Mouse (Mus musculus) retina, postnatal 7 days (tissue): ENCODE measurements around the gene Blnk.

Experiments
- DNase-seq: peaks from one replicate; pipeline ENCODE4 v3.0.0-alpha.2; 2012; ENCODE audit warnings: low read depth, low spot score

The Blnk gene

DNA sequence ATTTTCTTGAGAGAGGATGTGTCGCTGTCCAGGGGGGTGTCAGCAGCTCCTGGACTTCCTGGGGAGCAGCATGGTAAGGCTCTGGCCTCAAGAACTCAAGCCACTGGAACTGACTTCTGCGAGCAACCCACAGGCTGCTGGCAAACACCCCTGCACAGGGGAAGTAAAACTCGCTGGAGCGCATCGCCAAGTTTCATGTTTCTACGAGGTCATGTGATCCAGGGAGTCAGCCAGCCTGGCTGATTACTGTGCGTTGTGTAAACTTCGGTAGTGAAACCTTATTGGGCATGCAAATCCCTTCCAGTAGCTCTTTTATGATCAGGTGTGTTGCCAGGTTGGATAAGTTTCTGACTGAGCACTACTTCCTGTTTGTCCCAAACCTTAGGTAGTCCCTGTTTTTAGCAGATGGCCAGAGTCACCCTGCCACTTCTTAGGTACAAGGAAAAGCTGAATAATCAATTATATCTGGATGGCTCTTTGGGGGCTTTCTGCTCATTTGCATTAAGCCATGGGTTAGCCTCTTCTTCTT lies at the start of gene Blnk:
TSS of gene Blnk (minus strand) at position 479 of the 529 bp plus-strand sequence.
- DNase-seq, result no peak

DNA sequence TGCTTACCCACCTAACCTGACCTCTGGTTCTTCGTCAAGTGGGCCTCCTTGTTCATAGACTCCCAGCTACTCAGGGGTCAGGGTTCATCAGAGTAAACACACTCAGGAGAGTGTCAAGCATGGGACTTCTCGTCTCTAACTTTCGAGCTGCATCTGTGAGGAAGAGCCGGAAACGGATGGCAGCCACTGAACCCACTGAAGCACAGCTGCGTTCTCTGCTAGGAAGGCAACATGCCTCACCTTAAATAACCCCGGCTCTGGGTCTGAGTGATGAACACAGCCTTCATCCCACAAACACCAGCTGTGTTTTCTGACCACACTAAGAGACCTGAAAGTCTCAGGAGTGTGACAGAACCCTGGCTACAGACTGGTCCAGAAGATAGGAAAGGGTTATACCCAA lies 44.8 kb upstream of the Blnk start:
- DNase-seq, result no peak

DNA sequence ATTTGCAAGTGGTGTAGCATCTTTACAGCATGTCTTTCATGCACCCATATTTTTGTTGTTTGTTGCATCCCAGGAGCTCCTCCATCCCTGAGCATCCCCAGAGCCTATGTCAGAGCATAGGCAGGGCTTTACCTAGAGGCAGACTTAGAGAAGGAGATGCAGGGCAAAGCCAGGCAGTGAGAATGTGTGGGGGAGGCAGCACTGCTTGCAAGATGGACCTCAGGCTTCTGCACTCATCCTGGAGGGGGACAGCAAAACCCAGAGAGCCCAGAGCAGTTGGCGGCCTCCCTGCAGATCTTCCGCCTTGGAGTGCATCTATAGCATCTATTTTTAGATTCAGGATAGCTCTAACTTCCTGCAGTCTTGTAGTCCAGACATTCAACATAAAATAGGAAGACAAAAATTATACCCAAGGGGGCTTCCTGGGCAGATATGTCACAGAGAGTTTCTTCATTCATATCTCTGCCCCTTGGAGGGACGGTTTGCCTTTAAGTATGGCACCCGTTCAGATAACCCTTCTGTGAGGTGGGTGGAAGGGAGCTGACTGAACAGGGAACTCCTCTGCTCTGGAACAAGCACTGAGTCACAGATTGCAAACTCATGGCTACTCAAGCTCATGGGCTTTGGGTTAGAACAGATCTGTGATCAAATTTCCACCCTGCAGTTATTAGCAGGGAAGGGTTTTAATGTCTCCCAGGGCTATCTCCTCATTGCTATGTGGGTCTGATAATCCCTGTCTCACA lies 41.6 kb upstream of the Blnk start:
- DNase-seq, result no peak

DNA sequence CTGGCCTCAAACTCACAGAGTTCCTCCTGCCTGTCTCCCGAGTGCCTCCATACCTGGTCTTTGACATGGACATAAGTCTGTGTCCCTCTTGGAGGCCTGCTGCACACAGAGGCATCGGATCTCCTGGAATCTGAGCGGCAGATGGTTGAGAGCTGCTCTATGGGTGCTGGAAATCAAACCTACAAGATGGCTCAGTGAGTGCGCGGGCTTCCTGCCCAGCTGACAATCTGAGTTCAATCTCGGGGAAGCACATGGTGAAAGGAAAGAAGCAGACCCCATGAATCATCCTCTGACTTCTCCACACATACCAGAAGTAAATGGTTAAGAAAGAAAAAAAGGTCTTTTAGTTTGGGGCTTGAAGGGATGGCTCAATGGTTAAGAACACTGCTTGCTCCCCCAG lies 37.5 kb upstream of the Blnk start:
- no peak for DNase-seq

DNA sequence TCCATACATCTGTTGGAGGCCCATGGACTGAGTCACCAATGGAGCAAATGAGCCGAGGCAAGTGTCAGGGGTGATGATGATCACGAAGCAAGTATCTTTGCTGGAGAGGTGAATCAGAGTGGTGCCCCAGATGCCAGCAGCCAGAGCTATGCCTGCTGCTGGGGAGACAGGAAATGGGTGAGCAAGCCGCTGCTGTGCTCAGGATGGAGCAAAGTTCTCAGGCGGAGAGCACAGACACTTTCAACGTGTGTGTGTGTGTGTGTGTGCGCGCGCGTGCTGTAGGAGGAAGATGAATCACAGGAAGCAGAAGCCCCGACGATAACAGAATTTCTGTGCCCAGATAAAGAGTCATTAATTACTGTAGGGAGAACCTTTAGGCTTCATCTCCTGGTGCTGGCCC lies 36.7 kb upstream of the Blnk start:
- DNase-seq, result no peak

DNA sequence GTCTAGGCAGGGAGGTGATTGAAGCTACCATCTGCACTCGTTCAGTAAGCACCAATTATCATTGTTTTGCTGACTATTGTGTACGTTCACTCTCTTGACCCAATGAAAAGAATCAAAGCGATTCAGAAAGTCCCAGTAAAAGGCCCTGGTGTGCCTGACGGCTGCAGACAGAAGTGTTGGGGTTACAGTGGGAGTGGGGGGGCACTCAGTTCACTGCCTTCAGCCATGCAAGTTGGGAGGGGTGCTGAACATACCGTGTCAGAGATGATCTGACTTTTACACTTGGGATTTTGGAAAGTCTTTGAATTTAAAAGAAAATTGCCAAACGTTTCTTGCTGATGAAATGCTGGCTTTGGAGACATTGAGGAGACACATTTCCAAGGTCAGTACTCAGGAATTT lies 35.8 kb upstream of the Blnk start:
- no peak for DNase-seq

DNA sequence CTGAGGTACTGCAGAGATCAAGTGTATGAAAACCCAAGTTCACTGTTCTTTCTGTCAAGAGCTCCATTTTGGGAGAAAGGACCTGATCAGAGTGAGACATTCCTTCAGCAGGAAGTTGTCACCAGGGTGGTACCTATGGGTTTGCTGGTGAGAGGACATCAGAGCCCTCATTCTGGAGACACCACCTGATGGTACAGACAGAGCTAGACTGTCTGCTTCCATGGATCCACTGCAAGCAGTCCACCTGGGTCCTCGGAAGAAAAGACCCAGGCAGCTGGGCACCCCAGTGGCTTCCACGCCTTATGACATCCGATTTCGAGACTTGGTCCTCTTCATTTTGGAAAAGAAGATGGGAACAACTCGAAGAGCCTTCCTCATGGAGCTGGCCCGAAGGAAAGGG lies 34.9 kb upstream of the Blnk start, which contains the start of gene Dntt:
TSS of gene Dntt (plus strand) at position 57 of the 400 bp plus-strand sequence.
- DNase-seq, result no peak

DNA sequence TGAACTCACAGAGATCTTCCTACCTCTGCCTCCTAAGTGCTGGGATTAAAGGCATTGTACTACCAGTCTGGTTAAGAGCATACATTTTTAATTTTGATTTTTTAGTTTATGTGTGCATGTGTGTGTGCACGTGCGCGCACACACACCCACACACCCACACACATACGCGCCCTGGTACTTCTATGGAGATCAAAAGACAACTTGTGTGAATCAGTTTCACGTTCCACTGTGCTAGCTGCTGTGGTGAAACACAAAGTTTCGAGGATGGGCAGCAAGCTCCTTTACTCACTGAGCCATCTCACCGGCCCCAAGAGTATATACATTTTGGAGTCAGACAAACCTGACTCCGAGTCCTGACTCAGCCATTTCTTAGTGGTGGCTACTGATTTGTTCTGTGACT lies 33.3 kb upstream of the Blnk start:
- no peak for DNase-seq

DNA sequence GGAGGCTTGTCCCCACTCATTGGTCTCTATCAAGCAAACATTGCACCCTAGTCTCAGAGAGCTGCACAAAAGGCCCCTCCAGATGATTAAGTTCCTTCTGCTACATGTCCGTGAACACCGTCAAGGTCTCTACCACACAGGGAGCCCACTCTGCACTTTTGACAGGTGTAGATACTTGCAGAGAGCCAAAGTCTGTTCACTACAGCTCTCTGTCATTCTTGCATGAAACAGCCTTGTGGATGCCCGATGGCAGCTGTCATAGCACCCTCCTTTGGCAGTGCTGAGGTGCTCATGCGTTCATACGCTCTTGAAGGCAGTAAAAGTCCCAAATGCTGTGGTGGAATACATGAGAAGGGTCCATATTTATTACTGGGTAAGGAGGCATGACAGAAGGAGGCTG lies 32.7 kb upstream of the Blnk start:
- no peak for DNase-seq

DNA sequence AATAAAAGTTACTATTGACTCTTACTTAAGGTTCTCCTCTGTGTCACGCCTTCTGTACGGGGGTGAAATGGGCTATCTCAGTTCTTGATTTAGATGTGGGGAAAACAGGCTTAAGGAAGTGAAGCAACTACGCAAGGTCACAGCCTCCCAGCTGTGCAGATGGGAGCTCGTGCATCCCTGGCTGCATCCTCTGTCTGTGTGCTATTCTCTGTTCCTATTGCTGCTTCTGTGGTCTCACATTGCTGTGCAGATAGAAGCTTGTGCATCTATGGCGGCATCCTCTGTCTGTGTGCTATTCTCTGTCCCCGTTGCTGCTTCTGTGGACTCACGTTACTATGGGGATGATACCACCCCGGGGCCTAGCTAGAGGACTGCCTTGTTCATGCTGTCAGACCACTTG lies 32.2 kb upstream of the Blnk start:
- no peak for DNase-seq

DNA sequence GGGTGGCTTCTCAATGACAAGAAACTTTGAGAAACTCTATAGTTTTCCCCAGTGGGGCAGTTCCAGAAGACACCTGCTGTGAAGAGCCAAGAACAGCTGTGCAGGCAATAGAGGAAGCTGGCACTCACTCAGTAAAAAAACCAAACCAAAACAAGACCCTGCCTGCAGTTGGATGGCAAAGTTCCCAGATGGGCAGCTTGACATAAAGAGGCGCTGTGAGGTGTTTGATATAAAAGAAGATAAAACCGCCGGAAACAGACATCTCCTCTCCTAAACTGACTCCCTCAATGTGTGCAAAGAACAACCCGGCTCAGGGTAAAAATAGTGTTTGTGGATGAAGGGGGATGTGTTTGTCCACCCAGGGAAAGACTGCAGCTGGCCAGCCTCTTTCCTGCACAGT lies 27.9 kb upstream of the Blnk start:
- no peak for DNase-seq

DNA sequence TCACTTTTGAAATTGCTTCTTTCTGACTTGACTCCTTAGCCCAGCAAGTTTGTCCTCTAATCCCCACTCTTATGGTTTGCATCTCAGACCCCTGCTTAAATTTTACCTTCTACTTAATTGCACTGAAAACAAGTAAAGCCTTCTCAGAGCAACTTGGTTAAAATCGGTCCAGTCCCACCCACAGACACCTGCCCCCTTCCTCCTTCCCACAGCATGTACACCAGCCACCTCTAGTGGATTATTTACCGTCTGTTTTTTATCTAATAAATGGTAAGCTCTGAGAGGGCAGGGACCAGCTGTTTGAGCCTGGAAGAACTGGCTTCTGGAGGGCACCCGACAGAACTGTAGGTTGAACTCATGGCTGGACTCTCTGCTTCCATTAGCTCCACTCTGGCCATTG lies 26.2 kb upstream of the Blnk start:
- DNase-seq, result no peak

DNA sequence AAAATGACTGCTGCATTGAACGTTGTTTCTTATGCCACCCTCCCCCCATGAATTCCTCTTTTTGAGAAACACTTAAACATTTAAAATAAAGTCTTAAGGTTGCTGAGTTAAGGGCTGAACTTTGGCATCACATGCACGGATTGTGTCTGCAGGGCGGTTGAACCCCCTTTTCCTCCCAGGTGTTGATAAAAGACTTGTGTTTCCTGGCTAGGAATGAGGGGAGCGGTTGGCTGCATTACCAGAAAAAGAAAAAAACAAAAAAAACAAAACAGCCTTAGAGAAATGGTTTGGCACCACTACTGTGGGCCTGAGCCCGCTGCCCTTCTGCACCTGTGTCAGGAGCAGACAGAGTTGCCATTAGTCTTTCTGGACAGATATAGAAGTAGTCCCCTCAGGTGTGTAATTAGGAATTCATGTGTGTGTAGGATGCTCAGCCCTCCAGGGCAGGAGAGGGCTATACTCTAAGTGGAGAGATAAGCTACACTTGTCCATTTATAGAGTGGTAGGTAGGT lies 24.9 kb upstream of the Blnk start:
- DNase-seq, result no peak

DNA sequence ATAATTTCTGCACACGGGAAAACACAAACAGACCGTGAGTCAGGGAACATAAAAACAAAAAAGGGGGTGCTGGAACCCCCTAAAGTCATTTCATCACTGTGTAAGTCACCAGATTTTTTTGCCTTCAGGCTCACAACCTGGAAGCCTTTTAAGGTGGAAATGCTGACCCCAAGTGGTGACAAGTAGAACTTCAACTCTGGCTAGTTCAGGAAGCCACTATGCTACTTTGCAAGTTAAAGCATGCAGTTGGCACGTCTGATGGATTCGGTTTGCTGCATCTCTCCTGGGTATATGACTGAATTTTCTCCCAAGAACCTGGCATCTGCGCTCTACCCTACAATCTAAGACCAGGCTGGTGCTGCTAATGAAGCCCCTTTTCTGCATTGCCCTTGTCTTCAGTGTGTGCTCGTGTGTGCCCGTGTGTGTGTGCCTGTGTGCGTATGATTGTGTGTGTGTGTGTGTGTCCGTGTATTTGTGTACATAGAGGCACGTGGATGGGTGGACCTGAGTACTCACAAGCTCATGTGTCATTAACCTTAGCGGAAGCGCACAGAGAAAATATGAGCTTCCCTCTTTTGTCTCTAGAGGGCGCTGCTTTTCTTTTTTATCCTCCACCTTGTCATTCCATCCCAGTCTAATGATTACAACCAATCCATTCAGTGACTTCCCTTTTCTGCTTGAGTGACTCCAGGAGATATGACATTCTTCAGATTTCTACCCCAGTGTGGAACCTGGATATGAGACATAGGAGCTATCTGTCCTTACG lies 21.8 kb upstream of the Blnk start:
- peak; percentile 43 for DNase-seq

DNA sequence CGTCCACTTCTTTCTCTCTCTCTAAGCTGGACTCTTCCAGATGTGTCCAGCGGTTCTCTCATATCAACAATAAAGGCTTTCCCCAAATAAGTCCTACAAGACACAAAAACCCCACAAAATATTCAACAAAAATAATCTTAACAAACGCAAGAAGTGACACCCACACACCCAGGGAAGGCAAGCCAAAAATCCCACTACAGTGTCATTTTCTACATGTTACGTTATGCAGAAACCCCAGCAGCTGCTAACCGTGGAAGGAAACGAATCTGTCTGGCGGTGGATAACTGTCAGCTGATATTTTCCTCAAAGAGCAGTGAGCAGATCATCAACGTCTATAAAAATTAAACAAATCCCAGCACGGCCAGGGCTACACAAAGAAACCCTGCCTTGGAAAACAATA lies 19.7 kb upstream of the Blnk start:
- DNase-seq, result no peak

DNA sequence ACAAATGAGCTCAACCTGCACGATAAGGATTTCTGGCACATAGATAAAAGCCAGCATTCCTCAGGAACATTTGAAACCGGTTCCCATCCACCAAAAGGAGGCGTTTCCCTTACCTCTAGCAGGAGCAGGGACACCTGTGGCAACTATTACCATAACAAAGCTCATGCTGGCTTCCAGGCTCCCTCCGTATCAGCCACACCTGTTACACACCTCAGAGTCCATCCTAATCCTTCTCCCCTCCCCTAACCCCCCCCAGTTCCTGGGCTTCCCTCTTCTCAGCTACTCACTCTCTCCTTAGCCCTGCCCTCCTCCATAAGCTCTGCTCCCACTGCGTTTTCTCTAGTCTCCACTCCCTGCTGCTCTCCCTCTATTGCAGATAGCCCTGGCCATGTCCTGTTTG lies 19.3 kb upstream of the Blnk start:
- no peak for DNase-seq

DNA sequence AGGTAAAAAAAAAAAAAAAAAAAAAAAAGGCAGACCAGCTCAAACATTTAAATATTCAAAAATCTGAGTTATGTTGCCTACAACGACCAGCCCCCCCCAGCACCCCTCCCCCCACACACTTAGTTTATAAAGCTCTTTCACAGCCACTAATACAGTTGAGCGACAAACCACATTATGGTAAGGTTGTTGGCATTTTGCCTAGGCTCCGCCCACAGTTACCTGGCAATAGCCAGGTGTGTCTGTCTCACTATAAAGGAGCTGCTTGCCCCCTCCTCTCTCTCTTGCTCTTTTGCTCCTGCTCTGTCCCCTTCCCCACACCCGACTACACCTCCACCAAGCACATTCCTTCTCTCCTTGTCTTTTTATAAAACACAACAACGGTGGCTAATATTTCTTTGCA lies 17.3 kb upstream of the Blnk start:
- DNase-seq, result no peak

DNA sequence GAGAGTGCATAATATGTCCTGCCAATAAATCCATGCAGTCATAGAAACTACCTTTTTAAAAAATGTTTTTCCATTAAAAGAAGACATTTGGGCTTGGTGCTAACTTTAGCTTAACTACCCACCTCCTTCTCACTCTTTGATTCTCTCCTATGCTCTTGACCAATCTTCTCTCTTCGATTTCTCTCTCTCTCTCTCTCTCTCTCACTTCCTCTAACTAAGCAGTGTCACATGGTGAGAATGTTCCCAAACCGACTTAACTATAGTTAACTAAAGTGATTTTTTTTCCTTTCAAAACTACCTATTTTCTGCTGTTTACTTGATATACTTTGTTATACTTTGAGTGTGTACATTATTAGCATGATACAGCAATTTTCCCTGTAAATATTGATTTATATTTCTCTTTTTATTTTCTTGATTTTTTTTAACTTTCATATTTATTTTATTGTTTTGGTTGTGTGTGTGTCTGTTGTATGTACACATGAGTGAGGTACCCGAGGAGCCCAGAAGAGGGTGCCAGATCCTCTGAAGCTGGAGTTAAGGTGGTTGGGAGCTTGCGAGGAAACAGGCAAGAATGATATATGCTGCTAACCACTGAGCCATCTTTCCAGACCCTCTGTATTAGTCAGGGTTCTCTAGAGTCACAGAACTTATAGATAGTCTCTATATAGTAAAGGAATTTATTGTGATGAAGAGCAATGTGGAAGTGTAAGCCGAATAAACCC lies 14.5 kb upstream of the Blnk start:
- no peak for DNase-seq

DNA sequence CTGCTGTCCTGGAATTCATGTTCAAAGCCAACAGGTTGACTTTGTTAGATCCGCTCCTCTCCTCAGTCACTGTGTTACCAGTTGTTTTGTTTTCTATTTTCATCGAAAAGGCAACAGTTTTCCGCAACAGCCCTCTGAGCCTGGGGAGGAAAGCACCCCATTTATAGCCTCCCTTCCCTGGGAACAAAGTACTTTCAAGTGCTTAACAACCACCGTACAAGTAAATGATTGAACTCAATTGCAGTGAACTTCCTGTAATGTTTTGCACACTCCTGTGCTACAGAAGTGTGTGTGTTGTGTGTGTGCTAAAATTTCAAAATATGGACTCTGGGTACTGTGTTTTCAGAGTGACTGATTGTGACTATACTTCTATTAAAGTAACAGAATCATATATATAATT lies 13.4 kb upstream of the Blnk start:
- no peak for DNase-seq

DNA sequence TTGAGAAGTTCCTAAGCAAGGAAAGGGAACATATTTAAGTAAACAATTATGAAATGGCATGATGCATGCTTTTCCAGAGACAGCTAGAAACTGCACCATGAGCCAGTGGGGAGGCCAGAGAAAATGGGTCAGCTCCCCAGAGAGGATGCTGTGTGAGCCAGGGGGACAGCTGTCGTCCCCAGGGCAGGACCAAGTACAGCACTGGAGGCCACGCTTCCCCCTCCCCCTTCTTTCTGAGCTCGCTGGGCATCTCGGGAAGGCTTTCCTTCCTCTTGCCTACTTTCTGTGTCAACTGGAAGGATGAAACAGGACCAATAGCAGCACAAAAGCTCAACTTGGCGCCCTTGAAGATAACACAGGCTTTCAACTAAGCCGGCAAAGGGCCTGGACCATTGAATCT lies 13.0 kb upstream of the Blnk start:
- no peak for DNase-seq

DNA sequence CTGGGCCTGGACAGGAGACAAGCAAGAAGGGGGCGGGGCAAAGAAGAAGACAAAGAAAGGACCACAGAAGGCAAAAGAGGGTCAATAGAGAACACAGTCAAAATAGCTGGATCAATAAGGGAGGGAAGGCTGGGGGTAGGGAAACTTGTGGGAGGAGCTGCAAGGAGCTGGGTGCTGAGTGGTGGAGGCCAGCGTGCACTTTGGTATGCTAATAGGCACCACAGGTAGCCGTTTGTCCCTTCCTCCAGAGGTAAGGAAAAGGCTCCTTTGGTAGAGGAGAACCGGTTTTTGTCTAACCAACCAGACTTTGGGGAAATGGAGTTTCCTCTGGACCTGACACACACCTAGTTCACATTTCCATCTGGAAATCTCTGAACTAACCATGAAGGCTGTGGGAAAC lies 12.3 kb upstream of the Blnk start:
- DNase-seq, result no peak

DNA sequence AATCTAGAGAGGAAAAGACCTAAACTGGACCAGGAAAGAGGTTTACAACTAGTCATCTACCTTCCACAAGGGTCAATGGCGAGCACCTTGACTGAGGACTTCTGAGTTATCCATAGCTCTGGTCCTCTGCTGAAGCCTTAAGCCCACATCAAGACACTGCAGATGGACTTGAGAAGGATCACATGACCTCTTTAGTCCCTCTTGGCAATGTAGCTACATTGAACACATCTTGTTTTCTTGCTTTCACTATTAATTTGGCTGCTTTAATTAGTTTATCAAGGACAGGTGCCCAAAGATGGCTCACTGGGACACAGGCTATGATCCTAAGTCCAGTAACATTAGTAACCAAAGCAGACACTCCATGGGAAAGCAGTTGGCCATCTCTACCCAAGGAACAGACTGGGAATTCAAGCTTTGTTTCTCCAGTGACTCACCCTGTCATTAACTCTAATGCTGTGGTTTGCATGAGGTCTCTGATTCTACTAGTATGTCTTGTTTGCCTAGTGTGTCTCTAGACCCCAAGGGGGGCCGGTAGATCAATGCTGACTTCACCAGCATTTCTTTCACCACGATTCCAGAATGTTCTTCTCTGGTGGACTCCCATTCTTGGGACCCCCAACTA lies 9.5 kb upstream of the Blnk start:
- DNase-seq, result no peak
